Mouse (Mus musculus) C2C12 (cell line): ENCODE data around the gene Zyx. TPM values are rescaled to one million over a fixed set of nuclear protein-coding genes. Genes with fewer than 3 reads are reported as not detected.

Experiments used
- H3K27me3 ChIP-seq: one replicate; pipeline ENCODE4 v1.6.1; 2011; ENCODE audit not compliant: control insufficient read depth, insufficient read depth, insufficient read length
- H3K36me3 ChIP-seq: one replicate; pipeline ENCODE4 v1.6.1; 2011; ENCODE audit not compliant: control insufficient read depth, insufficient read depth
- H3K4me3 ChIP-seq: one replicate; pipeline ENCODE4 v1.5.1; 2011; ENCODE audit warnings: mild to moderate bottlenecking, control low read depth; ENCODE audit not compliant: poor library complexity, insufficient read depth, severe bottlenecking
- H3K79me2 ChIP-seq: one replicate; pipeline ENCODE4 v1.6.1; 2011; ENCODE audit not compliant: control insufficient read depth, insufficient read depth
- H3K79me3 ChIP-seq: one replicate; pipeline ENCODE4 v1.6.1; 2011; ENCODE audit warnings: low read depth, control low read depth
- H3ac ChIP-seq: one replicate; pipeline ENCODE3; 2011; ENCODE audit warnings: low read depth; ENCODE audit not compliant: control insufficient read depth, insufficient read length
- CEBPB ChIP-seq: IDR thresholded peaks from one replicate; pipeline ENCODE4 v1.6.1; 2011; ENCODE audit warnings: low read depth, mild to moderate bottlenecking, control low read depth, moderate library complexity
- CTCF ChIP-seq: IDR thresholded peaks from one replicate; pipeline ENCODE4 v1.5.1; 2011; ENCODE audit not compliant: control insufficient read depth, insufficient read depth, insufficient read length
- FOSL1 ChIP-seq: IDR thresholded peaks from one replicate; pipeline ENCODE4 v1.8.0; 2011; ENCODE audit warnings: mild to moderate bottlenecking, low read length; ENCODE audit not compliant: poor library complexity, insufficient read depth, severe bottlenecking
- MAX ChIP-seq: IDR thresholded peaks from one replicate; pipeline ENCODE4 v1.6.1; 2011; ENCODE audit warnings: mild to moderate bottlenecking, control low read depth
- MYOD1 ChIP-seq: IDR thresholded peaks from one replicate; pipeline ENCODE4 v1.6.1; 2011; ENCODE audit warnings: low read depth; ENCODE audit not compliant: control insufficient read depth, insufficient read length
- MYOG ChIP-seq: IDR thresholded peaks from one replicate; pipeline ENCODE4 v1.6.1; 2011; ENCODE audit not compliant: control insufficient read depth, insufficient read length; ENCODE audit errors: extremely low read depth
- USF1 ChIP-seq: IDR thresholded peaks from one replicate; pipeline ENCODE4 v1.6.1; 2011; ENCODE audit warnings: low read depth, mild to moderate bottlenecking, control low read depth, moderate library complexity
- polyA plus RNA-seq: library from polyadenylated mRNA; unstranded; fragments of >200 nt; fragmentation: generic; extraction: Trizol; gene quantifications from one replicate; pipeline ENCODE4 v1.2.1, GENCODE M21; 2012; ENCODE audit warnings: missing spikeins

Zyx gene
- polyA plus RNA-seq, 1 experiment = 694 TPM

GRCm38 (mm10) chr6:42348281-42349005 is 987 bp upstream of the Zyx start:
- H3K27me3 ChIP-seq = no peaks in the 10 kb centered on the region
- peaks cover 34% of the 10 kb centered on the region for H3K79me3 ChIP-seq
- H3ac ChIP-seq = peak overlapping the region; percentile 27
- peak overlapping the region; percentile 32 for H3K4me3 ChIP-seq
- peaks cover 36% of the 10 kb centered on the region for H3K79me2 ChIP-seq
- no peak for TF ChIP-seq CEBPB
- peaks cover 29% of the 10 kb centered on the region for H3K36me3 ChIP-seq

- Histone ChIP-seq H3K79me2 (peaks cover 41% of the 10 kb centered on the region), H3K4me3 (peak overlapping the region; percentile 32), H3ac (peak overlapping the region; percentile 76), H3K27me3 (no peaks in the 10 kb centered on the region), H3K79me3 (peaks cover 39% of the 10 kb centered on the region), H3K36me3 (peaks cover 34% of the 10 kb centered on the region)
- TF ChIP-seq CEBPB = no peak
- TF ChIP-seq CTCF = peak; percentile 26
- TF ChIP-seq MYOD1 = no peak
- no peak for TF ChIP-seq MAX
- no peak for TF ChIP-seq USF1
- TF ChIP-seq FOSL1 = no peak
Measured at GRCm38 (mm10) chr6:42349006-42349425, 414 bp upstream of the Zyx start.

- H3K27me3 ChIP-seq = no peaks in the 10 kb centered on the region
- TF ChIP-seq USF1 (no peak), CTCF (no peak), MYOD1 (no peak), CEBPB (no peak), MAX (no peak)
- peak overlapping the region; percentile 96 for H3K4me3 ChIP-seq
- H3ac ChIP-seq = peak overlapping the region; percentile 98
- H3K79me2 ChIP-seq = peaks cover 54% of the 10 kb centered on the region
- H3K79me3 ChIP-seq = peaks cover 50% of the 10 kb centered on the region
- H3K36me3 ChIP-seq = peaks cover 47% of the 10 kb centered on the region
Measured at GRCm38 (mm10) chr6:42350021-42350967, 864 bp downstream of the Zyx start.

GRCm38 (mm10) chr6:42350968-42351775 is 1.7 kb downstream of the Zyx start:
- no peaks in the 10 kb centered on the region for H3K27me3 ChIP-seq
- H3K36me3 ChIP-seq = peaks cover 56% of the 10 kb centered on the region
- peaks cover 63% of the 10 kb centered on the region for H3K79me2 ChIP-seq
- H3ac ChIP-seq = peak overlapping the region; percentile 98
- peaks cover 57% of the 10 kb centered on the region for H3K79me3 ChIP-seq
- peak overlapping the region; percentile 96 for H3K4me3 ChIP-seq
- TF ChIP-seq MAX (no peak), CTCF (no peak), MYOD1 (no peak), USF1 (no peak)

- Histone ChIP-seq H3K4me3 (peak overlapping the region; percentile 96), H3K36me3 (peaks cover 63% of the 10 kb centered on the region), H3K79me3 (peaks cover 57% of the 10 kb centered on the region), H3K79me2 (peaks cover 70% of the 10 kb centered on the region), H3ac (peak overlapping the region; percentile 98), H3K27me3 (no peaks in the 10 kb centered on the region)
- TF ChIP-seq MYOD1 (no peak), USF1 (no peak), MAX (no peak), FOSL1 (no peak), MYOG (no peak), CTCF (no peak), CEBPB (no peak)
Measured at GRCm38 (mm10) chr6:42351776-42352485, 2.5 kb downstream of the Zyx start.
